Mouse (Mus musculus) kidney, postnatal 10 days (tissue): ENCODE measurements around the gene Jdp2.

Experiments
- DNase-seq: peaks from one replicate; pipeline ENCODE4 v3.0.0; 2021; ENCODE audit warnings: mixed read lengths

The Jdp2 gene

DNA sequence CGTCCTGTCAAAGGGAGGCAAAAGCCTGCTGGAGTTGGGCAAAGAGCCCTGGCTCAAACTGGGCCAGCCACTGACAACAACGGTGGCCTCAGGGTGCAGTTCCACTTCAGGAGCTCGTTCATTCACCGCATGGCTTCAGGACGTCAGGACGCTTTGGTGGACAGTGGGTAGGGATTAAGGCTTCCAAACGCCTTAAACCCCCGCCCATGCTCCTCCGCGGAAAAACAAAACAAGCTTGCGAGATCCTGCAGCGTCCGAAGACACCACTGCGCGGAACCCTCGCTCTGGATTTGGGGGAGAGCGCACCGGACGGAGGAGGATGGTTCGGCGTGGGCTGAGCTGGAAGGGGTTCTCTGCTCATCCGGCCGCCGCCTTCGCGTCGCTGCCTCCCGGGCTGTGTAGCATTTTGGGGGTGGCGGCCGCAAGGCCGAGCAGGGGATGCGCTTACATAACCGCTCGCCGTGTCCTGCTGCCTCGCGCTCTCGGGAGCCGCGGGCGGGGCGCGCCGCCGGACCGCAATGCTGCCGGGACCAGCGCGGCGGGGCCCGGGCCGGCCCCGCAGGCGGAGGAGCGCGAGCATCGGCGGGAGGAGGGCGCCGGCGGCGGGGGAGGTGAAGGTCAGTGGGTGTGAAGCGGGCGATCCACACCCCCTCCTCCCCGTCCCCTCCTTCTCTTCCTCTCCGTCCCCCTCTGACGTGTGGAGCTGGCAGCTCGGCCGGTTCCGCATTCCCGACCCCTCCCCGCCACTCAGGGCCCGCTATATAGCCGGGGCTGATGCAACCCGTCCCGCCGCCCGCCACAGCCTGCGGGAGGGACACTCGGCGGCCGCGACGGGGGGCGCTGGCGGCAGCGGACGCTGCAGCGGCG, at the start of gene Jdp2:
Gene Jdp2, plus strand, starts transcription at position 417 of the 867 bp plus-strand sequence.
- DNase-seq = peak; percentile 98

DNA sequence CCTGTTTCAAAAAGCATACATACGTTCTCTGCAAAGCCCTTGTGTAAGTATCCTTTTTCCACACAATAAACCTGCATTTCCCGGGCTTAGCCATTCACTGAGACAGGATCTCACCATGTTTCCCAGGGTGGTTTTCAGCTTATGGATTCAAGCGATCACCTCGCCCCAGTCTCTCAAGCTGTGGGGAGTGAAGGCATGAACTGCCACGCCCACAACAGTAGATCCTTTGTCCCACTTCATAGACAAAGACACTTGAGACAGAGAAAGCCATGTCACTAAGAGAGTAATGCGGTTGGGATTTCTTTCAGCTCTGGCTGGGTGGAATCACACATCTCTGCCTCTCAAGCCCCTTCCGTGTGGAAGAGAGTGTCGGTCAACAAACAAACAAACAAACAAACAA, 49.2 kb upstream of the Jdp2 start:
- DNase-seq = no peak

DNA sequence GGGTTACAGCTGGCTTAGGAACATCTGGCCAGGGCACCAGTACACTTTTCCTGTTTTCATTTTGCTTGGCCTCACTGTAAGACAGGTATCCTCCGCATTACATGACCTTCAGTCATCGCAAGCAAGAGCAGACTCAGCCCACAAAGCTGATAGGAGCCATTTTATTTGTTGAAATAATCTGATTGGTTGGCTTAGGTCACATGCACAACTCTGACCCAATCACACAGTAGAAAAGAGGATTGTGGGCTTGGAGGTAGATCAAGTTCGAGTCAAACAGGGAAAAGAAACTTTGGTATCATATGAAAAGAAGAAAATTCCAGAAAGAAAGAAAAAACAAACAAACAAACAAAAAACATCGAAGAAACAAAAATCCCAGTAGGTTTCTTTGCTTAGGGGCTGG, 48.4 kb upstream of the Jdp2 start:
- DNase-seq = no peak

DNA sequence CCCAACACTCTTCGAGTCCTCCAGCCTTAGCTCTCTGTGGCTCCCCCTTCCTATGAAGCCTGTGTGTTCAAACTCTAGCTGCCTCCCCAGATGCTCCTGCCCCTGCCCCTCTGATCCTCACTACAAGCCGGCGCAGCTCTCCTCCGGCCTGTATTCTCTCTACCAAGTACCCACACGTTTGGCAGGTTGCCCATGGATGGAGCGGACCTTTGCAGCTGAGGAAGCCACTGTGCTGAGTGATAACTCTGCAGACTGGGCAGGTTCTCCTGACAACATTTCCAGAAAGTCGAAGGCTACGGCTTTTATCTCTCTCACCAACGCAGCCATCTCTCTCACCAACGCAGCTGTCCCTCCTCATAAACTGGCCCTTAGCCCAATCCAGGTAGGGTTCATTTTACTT, 39.5 kb upstream of the Jdp2 start:
- DNase-seq = no peak

DNA sequence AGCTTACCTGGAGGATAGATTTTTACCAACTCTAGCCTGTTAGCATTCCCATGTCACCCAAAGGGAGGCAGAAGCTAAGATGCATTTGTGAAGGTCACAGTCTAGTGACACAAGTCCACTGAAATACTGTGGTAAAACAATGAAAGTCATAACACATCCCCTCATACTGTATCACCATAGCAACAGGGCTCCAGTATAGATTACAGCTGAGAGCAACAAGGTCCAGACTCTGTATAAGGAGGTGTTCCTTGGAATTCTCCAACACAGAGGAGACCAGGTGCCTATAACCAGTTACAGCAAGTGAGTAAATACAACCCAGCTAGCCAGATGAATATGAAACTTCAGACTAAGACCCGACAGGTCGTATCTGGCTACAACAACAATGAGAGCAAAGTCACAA, 33.4 kb upstream of the Jdp2 start:
- no peak for DNase-seq

DNA sequence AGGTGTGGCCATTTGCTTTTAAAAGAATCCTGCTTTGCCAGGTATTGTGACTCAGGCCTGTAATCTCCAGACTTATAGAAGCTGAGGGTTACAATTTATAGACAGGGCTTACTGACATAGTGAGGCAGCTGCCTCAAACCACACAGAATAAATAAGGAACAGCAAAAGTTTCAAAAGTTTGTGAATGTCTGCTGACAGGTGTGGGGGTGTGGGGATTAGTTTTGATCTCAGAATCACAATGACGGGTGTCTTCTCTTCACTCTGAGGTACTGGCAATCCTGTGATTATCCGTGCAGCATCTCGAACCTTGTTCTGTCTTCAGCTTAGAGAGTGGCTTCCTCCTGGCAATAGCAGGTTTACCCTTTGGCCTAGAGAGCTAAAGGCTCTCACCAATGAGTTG, 30.5 kb upstream of the Jdp2 start:
- DNase-seq = no peak

DNA sequence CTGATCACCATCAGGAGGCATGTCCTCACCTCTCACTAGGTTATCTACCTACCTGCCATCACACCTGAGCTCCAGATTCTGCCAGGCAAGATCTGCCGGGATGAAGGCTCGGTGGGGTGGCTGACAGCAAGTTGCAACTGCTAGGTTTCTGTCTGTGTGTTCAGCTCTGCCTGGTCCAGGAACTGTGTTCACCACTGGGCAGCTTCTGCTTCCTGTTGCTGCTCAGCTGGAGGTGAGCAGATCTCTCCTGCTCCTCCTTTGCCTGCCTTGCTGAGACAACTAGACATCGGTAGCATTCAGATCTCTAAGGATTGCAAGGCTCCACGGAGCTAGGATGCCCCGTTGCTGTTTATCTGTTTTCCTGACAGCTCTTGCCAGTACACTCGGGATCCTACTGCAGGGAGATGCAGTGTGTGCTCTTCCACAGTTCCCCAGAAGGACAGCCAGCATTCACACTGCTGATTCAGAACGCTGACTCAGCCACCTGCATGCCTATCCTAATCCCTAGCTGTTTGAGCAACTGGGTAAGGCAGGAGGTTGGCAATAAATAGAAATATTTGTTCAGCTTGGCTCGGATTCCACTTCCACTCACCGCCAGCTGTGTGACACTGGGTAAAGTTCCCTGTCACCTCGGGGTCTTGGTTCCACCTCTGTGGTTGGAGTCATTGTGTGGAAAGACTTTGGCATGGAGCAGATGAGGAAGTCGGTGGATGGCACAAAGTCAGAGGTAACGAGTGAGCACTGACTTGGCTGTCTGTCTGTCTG, 29.3 kb upstream of the Jdp2 start:
- DNase-seq = no peak

DNA sequence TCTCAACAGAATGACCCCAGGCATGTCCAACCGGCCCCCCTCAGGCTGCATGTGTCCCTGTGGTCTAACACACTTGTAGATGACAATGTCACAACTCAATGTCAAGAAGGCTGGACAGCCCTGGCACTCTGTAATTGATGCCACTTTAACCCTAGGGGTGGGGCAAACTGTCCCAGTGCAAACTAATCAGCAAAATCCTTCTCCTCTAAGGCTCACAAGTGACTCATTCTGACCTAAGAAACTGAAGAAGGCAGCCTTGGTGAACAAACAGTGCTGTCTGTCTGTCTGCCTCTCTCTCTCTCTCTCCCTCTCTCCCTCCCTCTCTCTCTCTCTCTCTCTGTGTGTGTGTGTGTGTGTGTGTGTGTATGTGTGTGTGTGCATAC, 28.7 kb upstream of the Jdp2 start:
- no peak for DNase-seq

DNA sequence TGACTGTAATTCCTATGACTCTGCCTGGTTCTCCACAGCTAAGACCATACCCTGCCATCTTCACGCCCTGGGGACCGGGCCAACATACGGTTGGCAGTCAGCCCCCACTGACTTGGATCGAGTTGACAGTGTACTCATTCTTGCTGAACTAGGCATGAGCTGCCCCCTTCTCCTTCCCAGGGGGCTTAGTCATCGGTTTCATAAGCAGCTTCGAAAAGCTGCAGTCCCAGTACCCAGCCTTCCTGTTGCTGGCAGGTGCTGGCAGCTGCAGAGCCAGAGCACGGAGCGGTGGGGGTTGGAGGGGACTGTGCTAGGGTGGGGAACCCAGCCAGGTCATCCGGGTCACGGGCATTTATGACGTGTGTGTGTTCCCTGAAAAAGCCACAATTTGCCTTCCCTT, 27.5 kb upstream of the Jdp2 start:
- DNase-seq = no peak

DNA sequence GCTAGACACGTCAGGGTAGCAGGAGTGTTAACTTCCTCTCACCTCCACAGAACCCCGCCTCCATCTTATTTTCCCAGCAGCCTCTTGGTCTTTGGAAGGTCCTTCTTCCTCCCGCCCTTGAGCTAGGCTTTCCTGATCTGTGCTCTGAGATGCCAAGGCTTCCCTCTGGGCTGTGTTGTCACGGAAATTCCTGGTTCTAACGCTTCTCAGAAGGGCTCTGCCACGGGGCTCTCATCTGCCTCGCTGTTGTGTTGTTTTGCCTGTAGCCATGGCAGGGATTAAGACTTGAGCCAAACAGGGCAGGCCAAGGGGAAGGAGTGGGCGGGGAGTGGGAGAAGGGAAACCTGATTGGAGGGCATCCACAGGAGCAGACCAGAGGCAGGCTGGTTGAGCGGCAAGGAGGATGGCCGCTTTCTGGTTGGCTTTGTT, 26.8 kb upstream of the Jdp2 start:
- peak; percentile 47 for DNase-seq

DNA sequence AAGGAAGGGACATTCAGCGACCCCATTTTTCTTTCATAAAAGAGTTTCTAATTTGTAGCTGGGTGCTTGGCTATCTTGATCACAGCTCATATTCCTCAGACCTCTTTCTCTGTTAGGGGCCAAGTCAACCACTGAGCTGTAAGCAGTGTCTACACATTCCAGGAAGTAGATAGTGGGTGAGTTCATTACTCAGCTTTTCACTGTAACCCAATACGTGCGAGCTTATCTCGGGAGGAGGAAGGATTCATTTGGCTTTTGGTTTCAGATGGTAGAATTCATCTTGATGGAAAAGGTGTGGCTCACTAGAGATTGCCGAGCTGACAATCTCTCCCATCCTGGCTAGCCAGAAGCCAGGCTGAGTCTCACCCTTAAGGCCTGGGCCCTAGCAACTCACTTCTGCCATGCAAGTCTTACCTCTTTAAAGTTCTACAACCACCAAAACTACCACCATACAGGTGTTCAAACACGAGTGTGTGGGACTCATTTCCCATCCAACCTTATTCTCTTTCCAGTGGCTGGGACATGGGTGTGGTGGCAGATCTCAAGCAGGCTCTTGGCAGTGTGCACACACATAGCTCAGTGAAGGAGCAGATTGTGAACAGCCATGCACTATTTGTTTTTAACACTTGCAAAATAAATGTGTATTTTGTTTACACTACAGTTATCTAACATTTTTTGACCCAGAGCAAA, 23.9 kb upstream of the Jdp2 start:
- DNase-seq = no peak

DNA sequence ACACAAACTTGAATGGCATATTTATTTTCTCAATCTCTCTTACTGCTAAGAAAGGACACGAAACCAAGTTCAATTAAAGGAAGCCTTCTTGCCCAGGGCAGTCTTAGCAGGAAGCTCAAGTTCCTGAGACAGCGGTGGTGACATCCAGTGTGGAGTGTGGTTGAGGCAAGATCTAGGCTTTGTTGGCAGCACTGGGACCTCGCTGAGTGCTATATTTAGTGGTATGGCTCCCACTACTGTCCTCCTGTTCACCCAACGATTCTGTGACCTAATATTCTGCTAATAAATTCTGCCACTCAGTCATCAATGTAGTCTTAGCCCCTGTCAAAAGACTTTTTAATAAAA, 23.4 kb upstream of the Jdp2 start:
- DNase-seq = no peak

DNA sequence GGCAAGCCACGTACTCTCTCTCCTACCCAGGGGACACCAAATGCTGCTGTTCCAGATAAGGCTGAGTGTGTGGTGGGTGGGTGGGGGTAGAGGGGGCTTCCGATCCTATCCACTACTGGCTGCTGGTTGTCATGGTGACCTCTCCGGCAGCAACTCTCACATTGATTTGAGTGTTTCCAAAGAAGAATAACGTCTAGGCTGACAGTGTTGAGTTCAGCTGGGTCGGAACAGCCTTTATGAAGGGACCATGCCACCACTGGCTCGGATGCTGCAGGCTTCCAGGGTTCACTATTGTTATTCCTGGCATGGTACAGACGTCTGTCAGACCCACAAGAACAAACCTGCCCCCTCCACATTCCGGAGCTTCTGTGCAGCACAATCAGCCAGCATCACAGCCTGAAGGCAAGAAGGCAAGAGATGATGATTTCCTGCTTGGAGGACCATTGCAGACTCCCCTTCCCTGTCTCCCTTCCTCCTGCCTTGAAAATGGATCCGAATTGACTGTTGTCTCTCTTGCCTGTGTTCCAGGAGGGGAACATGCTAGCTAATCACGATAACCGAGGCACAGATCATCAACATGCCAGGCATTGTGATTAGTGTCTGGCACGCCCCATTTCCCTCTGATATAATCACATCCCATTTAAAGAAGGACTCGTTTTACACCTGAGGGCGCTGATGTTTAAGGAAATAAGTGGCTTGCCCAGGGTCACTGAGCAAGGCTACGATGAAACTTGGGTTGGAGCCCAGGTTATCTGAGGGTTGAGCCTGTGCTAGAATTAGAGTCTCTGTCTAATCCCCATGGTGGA, 17.4 kb upstream of the Jdp2 start:
- no peak for DNase-seq

DNA sequence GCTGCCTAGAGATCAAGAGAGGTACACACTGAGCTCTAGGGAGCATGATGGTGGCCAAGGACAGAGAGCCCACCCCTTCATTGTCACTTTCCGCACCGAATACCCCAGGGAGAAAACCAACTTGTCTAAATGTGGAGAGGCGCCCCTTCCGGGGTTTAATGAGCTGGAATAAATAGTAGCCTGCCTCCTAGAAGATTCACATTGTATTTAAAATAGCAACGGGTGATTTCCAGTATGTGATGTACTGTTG, 16.8 kb upstream of the Jdp2 start:
- DNase-seq = no peak

DNA sequence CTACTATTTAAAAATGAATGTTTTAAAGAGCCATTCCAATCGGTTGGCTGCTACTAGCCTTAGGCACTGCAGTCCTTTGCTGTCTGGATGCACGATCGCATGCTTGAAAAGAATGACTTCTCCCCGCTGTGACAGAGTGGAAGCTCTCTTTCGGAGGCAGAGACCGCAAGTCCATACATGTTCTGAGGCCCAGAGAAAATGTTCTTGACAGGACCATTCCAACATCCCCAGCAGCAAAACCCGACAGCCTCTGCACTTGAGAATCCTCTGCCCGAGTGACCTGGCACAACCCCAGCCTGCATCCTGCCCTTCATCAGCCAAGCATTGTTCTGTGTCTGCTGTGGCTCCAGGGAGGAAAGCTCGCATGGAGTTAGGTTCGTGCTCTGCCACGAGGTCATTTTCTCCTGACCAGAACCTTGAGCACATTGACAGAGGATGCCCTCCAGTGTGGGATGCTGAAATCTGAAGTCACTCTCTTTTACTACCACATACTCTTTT, 13.0 kb upstream of the Jdp2 start:
- peak; percentile 66 for DNase-seq

DNA sequence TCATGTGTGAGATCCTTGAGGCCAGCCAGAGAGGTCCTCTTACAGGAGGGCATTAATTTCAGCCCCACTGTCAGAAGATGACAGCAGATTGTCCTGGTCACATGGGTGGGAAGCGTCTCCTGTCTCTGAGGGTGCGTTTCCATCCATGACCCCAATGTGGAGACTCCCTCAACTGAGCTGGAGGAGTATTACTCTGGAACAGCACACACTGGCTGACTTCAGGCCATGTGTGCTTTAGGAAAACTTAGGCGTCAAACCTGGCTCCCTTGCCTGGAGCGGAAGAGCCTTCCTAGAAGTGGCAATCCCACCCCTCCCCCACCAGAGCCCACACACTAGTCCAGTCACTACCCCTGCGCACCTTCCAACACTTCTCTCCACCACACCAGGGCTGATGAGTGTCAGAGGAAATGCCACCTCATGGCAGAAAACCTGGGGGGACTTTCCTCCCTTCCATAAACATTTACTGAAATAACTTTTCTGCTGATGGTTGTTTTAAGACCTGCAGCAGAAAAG, 8.9 kb upstream of the Jdp2 start:
- no peak for DNase-seq

DNA sequence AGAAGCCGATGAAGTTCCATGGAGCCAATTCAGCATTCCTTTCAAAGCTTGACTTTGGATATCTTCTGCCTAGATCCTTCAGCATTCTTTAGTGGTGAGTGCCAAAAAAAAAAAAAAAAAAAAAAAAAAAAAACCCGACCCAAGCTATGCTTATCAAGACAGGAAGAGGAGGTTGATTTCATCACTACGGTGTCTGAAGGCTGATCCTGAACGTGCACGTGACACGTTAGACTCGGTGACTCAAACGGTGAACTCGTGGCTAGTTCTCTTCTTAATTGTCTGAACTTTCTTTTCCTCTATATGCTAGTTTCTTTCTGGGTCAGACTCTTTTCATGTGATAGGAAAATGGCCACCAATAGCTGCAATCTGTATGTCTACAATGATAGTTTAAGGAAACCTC, 5.9 kb upstream of the Jdp2 start:
- no peak for DNase-seq

DNA sequence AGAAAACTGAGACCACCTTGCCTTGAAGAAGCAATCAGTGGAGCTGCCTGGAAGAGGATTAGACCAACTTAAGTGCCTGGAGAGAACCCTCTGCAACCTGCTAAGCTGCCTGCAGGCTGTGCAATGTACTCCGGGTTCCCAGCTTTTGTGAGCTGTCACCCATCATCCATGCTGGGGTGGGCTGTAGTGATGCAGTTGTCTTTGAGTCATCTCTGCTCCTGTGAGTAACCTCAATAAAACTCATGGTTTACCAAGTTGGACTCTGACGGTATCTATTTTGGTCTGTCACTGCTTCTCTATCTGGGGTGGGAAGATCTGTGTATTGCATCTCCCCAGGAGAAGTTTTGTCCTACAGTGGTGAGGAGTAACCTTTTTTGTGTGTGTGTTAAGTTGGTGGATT, 4.4 kb upstream of the Jdp2 start:
- no peak for DNase-seq

DNA sequence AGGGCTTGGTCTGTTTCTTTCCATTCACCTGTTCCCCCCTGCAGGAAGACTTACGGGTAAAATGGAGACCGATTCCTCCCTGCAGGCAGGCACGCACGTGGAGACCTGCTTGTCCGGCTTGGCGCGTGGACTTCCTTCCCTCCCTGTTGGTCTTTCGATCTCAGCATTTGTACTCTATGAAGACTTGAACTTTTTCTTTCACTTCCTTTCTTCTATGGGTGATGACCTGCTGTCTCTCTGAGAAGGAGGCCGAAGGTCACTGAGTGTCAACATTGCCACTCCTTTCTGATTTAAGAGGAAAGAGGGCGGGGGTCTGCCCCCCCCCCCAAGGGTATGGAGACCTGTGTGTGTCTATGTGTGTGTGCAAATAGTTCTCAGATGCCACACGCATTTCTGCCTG, 774 bp upstream of the Jdp2 start:
- DNase-seq = peak; percentile 27

DNA sequence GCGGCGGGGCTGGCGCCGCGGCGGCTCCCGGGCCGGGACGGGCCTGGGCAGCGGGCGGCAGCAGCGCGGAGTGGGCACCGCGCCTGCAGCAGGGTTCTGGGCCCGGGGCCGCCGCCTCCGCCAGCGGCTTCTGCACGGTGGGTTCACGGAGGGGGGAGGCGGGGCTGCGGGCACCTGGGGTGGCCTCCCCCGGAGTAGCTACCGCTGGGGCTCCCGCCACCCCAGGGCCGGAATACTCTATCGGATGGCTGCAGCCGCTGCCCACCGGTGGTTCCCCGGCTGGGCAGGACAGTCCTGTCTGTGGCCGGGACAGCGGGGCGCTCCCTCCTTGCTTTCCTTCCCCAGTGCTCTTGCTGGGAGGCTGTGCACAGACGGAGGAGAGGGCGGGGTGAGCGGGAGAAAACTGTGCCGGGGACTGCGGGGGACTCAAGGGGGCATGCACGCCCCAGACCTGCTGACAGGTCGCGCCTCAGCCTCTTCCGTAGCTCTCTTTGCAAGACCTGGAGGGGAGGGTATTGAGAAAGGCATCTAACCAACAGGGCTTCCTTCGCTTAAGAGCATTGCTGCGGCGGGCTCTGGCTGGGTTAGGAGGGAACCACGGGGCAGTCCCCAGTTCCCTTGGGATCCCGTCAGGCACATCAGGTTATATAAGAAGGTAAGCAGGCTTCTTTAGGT, 788 bp downstream of the Jdp2 start:
- DNase-seq = peak; percentile 64

DNA sequence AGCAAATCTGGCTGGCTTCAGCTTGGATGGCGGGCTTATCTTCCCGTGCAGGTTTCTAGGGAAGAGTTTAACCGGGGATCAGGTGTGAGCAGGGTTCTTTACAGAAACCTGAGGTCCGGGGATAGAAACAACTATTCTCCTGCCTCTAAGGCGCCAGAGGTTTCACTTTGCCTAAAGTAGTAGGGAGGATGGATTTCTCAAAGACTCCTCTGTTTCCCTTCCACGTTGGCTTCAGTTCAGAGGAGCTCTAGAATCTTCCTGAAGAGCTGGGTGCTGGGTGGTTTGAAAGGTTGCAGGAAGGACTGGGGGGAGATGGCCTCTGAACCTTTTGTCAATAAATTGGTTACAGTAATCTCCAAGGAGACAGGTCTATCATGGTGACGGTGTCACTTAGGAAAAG, 1.8 kb downstream of the Jdp2 start:
- DNase-seq = no peak

DNA sequence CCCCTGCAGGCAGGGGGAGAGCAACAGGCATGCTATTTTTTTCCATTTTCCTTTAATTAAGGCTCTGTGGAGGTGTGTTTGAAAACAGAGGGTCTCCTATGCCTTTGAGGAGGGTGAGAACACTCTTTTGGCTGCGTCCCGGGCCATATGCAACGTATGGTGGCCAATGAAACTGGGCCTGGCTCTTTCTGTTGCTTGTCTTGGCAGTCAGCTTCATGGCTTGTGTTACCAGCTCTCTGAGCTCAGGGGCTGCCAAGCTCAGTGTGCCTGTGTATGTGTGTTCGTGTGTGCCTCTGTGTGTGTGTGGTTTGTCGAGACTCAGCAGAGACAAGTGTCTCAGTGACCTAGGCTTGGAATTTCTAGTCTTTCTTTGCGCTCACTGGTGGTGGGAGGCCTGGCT, 2.7 kb downstream of the Jdp2 start:
- DNase-seq = no peak
